Mouse (Mus musculus) limb, embryonic 11.5 days (tissue): ENCODE results near the gene Col7a1. TPM values are rescaled to one million over a fixed set of nuclear protein-coding genes. Genes with fewer than 3 reads are reported as not detected.

Experiments used
- ATAC-seq: fragments of 200-750 bp; cut with Nextera tagmentation; 2 replicates; pipeline ENCODE4 v1.8.0; 2017; ENCODE audit warnings: low read depth; ENCODE audit not compliant: insufficient number of reproducible peaks, low FRiP score, low TSS enrichment
- DNase-seq: peaks from one replicate; pipeline ENCODE4 v3.0.0-alpha.2; 2015; ENCODE audit warnings: low spot score
- H3K27ac ChIP-seq: fragments of 300-500 bp; sonication (generic); replicated peaks from 2 replicates; pipeline ENCODE4 v1.5.1; 2014; ENCODE audit warnings: low read depth, mild to moderate bottlenecking, low read length
- H3K27me3 ChIP-seq: fragments of 300-500 bp; sonication (generic); 2 replicates; pipeline ENCODE4 v1.6.1; 2014; ENCODE audit warnings: mild to moderate bottlenecking, low read length, mixed read lengths; ENCODE audit not compliant: control insufficient read depth, insufficient read depth
- H3K36me3 ChIP-seq: fragments of 300-500 bp; sonication (generic); 2 replicates; pipeline ENCODE4 v1.6.1; 2014; ENCODE audit warnings: mild to moderate bottlenecking, low read length, moderate library complexity, mixed read lengths; ENCODE audit not compliant: control insufficient read depth, insufficient read depth
- H3K4me1 ChIP-seq: fragments of 300-500 bp; sonication (generic); 2 replicates; pipeline ENCODE4 v1.6.1; 2014; ENCODE audit warnings: low read length, mixed read lengths; ENCODE audit not compliant: control insufficient read depth, insufficient read depth
- H3K4me2 ChIP-seq: fragments of 300-500 bp; sonication (generic); 2 replicates; pipeline ENCODE4 v1.6.1; 2014; ENCODE audit warnings: low read depth, mild to moderate bottlenecking, moderate library complexity; ENCODE audit not compliant: severe bottlenecking
- H3K4me3 ChIP-seq: fragments of 300-500 bp; sonication (generic); 2 replicates; pipeline ENCODE4 v1.5.1; 2014; ENCODE audit warnings: low read depth, low read length
- H3K9ac ChIP-seq: fragments of 300-500 bp; sonication (generic); 2 replicates; pipeline ENCODE4 v1.6.1; 2014; ENCODE audit warnings: mild to moderate bottlenecking, low read length
- H3K9me3 ChIP-seq: fragments of 300-500 bp; sonication (generic); 2 replicates; pipeline ENCODE4 v1.6.1; 2016; ENCODE audit warnings: low read length; ENCODE audit not compliant: control insufficient read depth
- WGBS: fragments of 180-500 bp; shearing (Covaris S2); extraction: QIAGEN DNeasy Blood & Tissue Kit; methylation state at CpG from one replicate; pipeline ENCODE4 v1.1.7; 2014; 5-methylcytosine and 5-hydroxymethylcytosine counted together
- polyA plus RNA-seq: library from polyadenylated mRNA; unstranded; fragments of >200 nt; fragmentation: Nextera tagmentation; extraction: Ambion mirVana; gene quantifications from 2 replicates; pipeline ENCODE4 v1.2.1, GENCODE M21; 2014

The Col7a1 gene
- polyA plus RNA-seq, 1 experiment from 2014 or later = 4.7 TPM

DNA sequence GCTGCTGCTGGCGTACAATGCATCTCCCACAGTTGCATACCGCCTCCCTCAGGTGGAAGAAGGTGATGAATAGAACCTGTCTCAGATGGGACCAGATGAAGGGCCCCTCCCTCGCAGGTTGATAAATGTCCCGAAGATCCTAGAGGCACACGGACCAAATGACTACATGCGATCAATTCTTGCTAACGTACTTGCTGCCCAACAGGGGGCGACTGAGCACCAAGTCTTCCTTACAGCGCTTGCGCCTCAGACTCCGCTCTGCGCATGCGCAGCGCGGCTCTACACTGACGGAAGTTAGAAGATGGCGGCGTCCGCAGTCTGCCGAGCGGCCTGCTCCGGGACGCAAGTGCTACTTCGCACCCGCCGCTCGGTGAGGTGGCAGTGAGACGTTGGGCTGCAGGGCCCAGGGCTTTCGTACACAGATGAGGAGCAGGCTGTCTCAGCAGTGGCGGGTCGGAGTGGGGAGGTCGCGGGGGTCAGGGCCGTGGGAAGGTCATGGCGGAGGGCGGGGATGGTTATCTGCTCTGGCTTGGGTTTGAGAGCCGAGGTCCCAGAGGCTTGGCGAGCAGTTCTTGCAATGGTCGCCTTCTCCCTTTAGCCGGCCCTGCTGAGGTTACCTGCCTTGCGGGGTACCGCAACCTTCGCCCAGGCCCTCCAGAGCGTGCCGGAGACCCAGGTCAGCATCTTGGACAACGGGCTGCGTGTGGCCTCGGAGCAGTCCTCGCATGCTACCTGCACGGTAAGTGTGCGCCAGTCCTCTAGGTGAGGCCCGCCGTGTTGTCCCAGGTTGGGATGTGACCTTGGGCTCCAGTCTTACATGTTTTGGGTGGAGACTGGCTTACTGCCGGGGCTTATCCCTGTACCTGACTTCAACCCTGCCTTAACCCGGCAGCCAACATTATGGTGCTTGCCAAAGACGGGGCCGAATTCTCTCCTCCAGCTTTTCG lies 16.7 kb upstream of the Col7a1 start, which contains the start of gene Uqcrc1:
Gene Uqcrc1 (plus strand): TSS at position 216 of the 947 bp plus-strand sequence.
- H3K9ac ChIP-seq = peak within 1 kb of the TSS; percentile 89
- H3K4me3 ChIP-seq = peak within 1 kb of the TSS; percentile 98
- ATAC-seq = peak; percentile 85
- no peak within 1 kb of the TSS for H3K27ac ChIP-seq
- WGBS = under 1% methylated on average over 57 of the region's 58 CpGs
- H3K36me3 ChIP-seq = peaks cover 16% of the 10 kb centered on the region
- H3K4me2 ChIP-seq = peak within 1 kb of the TSS; percentile 77
- no peaks in the 10 kb centered on the region for H3K27me3 ChIP-seq
- DNase-seq = peak; percentile 98
- H3K4me1 ChIP-seq = no peaks in the 10 kb centered on the region
- no peaks in the 10 kb centered on the region for H3K9me3 ChIP-seq

DNA sequence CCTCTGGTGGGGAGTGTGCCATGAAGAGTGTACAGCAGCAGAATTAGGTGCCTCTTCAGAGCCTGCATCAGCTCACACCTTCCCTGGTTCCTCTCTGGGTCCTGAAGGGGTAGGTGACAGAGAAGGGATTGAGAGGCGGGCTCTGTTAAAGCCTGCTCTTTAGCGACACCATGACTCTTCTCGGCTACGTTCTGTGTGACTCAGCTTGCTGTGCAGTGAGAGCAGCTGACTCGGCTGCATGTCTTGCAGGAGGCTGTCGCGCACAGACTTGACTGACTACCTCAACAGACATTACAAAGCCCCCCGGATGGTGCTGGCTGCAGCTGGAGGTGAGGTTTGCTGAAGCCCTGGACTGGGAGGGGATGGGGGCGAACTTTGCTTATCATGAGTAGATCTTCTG lies 8.3 kb upstream of the Col7a1 start:
- Histone ChIP-seq H3K9me3 (no peaks in the 10 kb centered on the region), H3K4me1 (peaks cover 20% of the 10 kb centered on the region), H3K4me3 (no peak overlapping the region), H3K4me2 (no peak overlapping the region), H3K9ac (no peak overlapping the region), H3K27ac (no peak overlapping the region), H3K36me3 (peaks cover 35% of the 10 kb centered on the region), H3K27me3 (no peaks in the 10 kb centered on the region)
- WGBS = 87% methylated on average over 9 of the region's 9 CpGs
- DNase-seq = no peak
- no peak for ATAC-seq

DNA sequence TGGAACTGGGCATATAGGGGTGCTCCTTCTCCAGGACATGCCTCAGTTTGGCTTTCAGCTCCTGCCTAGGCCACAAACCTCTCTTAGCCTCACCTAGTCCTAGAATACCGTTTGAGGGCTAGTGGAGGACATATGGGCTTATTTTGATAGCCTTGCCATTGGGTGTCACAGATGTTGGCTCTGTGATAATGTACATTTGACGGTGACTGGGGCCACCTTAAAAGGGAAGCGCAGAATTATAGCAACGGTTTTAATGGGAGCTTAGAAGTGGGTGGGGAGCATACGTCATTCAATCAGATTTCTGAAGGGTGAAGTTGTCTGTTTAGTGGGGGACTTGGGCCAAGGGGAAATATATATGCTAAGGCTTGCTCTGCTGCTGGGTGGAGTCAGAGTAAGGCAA lies 7.8 kb upstream of the Col7a1 start:
- Histone ChIP-seq H3K4me2 (no peak overlapping the region), H3K9me3 (no peaks in the 10 kb centered on the region), H3K27ac (no peak overlapping the region), H3K4me3 (no peak overlapping the region), H3K36me3 (peaks cover 35% of the 10 kb centered on the region), H3K27me3 (no peaks in the 10 kb centered on the region), H3K9ac (no peak overlapping the region), H3K4me1 (peaks cover 23% of the 10 kb centered on the region)
- no peak for DNase-seq
- 92% methylated on average over 5 of the region's 5 CpGs for WGBS
- no peak for ATAC-seq

DNA sequence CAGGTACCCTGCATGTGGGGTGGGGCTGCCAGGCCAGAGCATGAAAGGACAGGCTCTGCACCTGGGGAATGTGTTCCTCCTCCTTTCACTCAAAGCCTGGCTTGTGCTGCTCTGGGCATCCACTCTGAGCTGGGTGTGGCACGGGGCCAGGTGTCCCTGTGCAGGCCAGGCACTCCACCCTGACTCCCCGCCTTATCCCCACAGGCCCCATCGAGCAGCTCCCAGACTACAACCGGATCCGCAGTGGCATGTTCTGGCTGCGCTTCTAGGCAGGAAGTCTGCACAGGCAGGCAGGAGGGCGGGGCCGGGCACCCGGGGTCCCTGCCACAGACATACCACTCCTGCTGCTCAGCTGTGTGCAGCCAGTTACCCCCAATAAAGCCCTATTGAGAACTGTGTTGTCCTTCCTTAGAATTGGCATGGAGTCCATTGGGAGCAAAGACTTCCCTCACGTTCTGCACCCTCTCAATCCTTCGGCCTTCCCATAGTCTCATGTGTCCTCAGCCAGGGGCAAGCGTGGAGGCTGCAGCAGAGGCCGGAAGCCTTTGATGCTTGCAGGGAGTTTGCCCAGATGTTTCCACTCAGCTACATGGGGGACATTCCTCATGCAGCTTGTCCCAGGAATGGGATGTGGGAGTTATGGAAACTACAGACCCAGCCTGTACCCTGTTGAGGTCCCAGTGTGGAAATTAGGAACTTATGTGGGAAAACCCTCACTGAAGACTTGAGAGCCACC lies 4.0 kb upstream of the Col7a1 start:
- Histone ChIP-seq H3K27me3 (peaks cover 12% of the 10 kb centered on the region), H3K4me2 (peak overlapping the region; percentile 11; the same call in 1 of the 2 replicates), H3K4me1 (peaks cover 26% of the 10 kb centered on the region), H3K27ac (peak overlapping the region; percentile 79), H3K4me3 (no peak overlapping the region), H3K36me3 (peaks cover 25% of the 10 kb centered on the region), H3K9ac (no peak overlapping the region), H3K9me3 (no peaks in the 10 kb centered on the region)
- ATAC-seq = peak; percentile 66
- WGBS = 31% methylated on average over 13 of the region's 13 CpGs
- DNase-seq = peak; percentile 78

DNA sequence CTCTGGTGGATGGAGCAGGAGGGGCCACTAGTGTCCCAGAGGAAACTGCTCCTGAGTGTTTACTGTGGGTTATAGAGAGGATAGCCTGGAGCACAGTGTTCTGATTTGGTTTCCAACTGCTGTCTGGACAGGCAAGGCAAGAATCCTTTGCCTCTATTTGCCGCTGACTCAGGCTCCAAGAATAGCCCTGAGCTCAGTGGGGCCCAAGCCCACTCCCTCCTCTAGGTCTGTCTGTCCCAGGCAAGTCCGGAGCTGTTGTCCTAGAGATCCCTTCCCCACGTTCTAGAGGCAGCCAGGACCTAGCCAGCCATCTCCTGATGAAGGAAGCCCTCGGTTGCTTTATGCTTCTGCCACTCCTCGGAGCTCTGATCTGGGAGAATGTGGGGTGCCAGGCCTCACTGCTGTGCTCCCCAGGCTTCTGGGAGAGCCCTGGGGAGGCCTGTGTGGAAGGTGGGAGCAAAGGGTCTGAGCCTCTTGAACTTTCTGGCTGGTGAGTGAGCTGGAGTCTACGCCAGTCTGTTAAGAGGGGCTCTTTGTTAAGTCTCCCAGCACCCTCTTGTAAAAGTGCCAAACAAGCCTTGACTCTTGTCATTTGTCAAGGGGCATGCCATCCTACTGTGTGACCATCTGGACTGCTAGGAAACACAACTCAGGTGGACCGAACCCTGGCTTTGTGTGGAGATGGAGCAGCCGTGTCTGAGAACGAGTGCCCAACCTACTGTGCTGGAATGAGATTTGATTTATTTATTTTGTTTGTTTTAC lies 3.2 kb upstream of the Col7a1 start:
- H3K9me3 ChIP-seq = no peaks in the 10 kb centered on the region
- H3K9ac ChIP-seq = no peak overlapping the region
- peak overlapping the region; percentile 79 for H3K27ac ChIP-seq
- peaks cover 26% of the 10 kb centered on the region for H3K4me1 ChIP-seq
- WGBS = 73% methylated on average over 9 of the region's 9 CpGs
- DNase-seq (no peak), ATAC-seq (no peak)
- H3K4me2 ChIP-seq = no peak overlapping the region
- H3K27me3 ChIP-seq = peaks cover 14% of the 10 kb centered on the region
- no peak overlapping the region for H3K4me3 ChIP-seq
- H3K36me3 ChIP-seq = peaks cover 21% of the 10 kb centered on the region

DNA sequence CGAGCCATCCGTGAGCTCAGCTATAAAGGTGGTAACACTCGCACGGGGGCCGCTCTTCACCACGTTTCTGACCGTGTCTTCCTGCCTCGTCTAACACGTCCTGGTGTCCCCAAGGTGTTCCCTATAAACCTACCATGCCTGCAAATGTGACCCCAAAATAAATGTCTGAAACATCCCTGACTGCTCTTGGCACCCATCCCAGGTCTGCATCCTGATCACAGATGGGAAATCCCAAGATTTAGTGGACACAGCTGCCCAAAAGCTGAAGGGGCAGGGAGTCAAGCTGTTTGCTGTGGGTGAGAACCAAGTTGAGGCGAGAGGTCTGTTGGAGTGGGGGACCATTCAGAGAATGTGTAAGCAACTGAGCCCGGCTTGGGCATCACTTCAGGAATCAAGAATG lies 1.9 kb downstream of the Col7a1 start:
- peaks cover 14% of the 10 kb centered on the region for H3K27me3 ChIP-seq
- no peak overlapping the region for H3K27ac ChIP-seq
- no peak for ATAC-seq
- peaks cover 5% of the 10 kb centered on the region; the same call in 1 of the 2 replicates for H3K4me1 ChIP-seq
- no peak overlapping the region for H3K4me3 ChIP-seq
- H3K36me3 ChIP-seq = no peaks in the 10 kb centered on the region
- H3K9ac ChIP-seq = no peak overlapping the region
- no peaks in the 10 kb centered on the region for H3K9me3 ChIP-seq
- H3K4me2 ChIP-seq = no peak overlapping the region
- WGBS = 95% methylated on average over 11 of the region's 11 CpGs
- DNase-seq = no peak

DNA sequence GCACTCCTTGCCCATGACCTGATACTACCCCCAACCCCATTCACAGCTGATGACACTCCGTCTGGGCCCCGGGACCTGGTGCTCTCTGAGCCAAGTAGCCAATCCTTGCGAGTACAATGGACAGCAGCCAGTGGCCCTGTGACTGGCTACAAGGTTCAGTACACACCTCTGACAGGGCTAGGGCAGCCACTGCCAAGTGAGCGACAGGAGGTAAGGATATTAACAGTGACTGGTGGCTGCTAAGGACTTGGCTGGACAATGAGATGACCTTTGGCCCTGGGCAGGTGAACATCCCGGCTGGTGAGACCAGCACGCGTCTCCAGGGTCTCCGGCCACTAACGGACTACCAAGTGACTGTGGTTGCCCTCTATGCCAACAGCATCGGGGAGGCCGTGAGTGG lies 2.5 kb downstream of the Col7a1 start:
- no peaks in the 10 kb centered on the region for H3K36me3 ChIP-seq
- no peak for DNase-seq
- peaks cover 14% of the 10 kb centered on the region for H3K27me3 ChIP-seq
- no peak overlapping the region for H3K9ac ChIP-seq
- H3K9me3 ChIP-seq = no peaks in the 10 kb centered on the region
- 0 out of 2 replicates have a peak, but pooled peaks cover 3% of the 10 kb centered on the region for H3K4me1 ChIP-seq
- WGBS = 87% methylated on average over 11 of the region's 11 CpGs
- H3K27ac ChIP-seq = no peak overlapping the region
- H3K4me2 ChIP-seq = no peak overlapping the region
- no peak for ATAC-seq
- no peak overlapping the region for H3K4me3 ChIP-seq

DNA sequence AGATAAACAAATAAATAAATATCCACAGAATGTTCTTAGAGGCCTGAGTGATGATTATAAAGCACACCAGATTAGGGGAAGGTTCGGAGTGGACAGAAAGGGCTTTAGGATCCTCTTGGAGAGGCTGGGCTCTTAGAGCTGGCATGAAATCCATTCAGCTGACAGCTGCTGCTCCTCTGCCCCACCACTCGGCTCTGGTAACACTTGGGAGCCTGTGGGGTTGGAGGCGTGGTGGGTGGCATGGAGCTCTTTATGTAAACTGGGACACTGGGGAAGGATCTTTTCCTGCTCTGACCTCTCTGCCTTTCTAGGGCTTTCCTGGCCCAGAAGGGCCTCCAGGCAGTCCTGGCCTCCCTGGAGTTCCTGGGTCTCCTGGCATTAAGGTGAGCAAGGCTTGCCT lies 10.2 kb downstream of the Col7a1 start:
- Histone ChIP-seq H3K27ac (no peak overlapping the region), H3K9me3 (no peaks in the 10 kb centered on the region), H3K27me3 (no peaks in the 10 kb centered on the region), H3K4me1 (no peaks in the 10 kb centered on the region), H3K4me3 (no peak overlapping the region), H3K9ac (no peak overlapping the region), H3K4me2 (no peak overlapping the region), H3K36me3 (no peaks in the 10 kb centered on the region)
- WGBS = 78% methylated on average over 3 of the region's 3 CpGs
- DNase-seq (no peak), ATAC-seq (no peak)
